Mouse (Mus musculus): ENCODE measurements at regions not wholly inside any gene's neighbourhood (a gene's known extent, or its start where the extent isn't known, plus 50 kb on each side); places are given as distances from the start of the nearest gene placed in this dataset.

GRCm38 (mm10) chr6:11647651-11648050 is 259.6 kb downstream of the Ndufa4 start:
- no peak for DNase-seq

GRCm38 (mm10) chr6:11613331-11613730 is 294.0 kb downstream of the Ndufa4 start:
- DNase-seq = no peak

GRCm38 (mm10) chr6:11608214-11608613 is 299.1 kb downstream of the Ndufa4 start:
- DNase-seq = no peak

GRCm38 (mm10) chr6:11607696-11608095 is 299.6 kb downstream of the Ndufa4 start:
- no peak for DNase-seq

- no peak for DNase-seq
These were observed 301.2 kb downstream of the Ndufa4 start for GRCm38 (mm10) chr6:11606055-11606454.

- no peak for DNase-seq
These were observed 301.8 kb downstream of the Ndufa4 start for GRCm38 (mm10) chr6:11605526-11605925.

GRCm38 (mm10) chr6:11594936-11595335 is 312.4 kb downstream of the Ndufa4 start:
- DNase-seq = peak; percentile 26

- no peak for DNase-seq
These were observed 313.6 kb downstream of the Ndufa4 start for GRCm38 (mm10) chr6:11593583-11594271.

- no peak for DNase-seq
These were observed 331.2 kb downstream of the Ndufa4 start for GRCm38 (mm10) chr6:11576091-11576490.

GRCm38 (mm10) chr6:11565246-11565645 is 342.1 kb downstream of the Ndufa4 start:
- no peak for DNase-seq

- no peak for DNase-seq
These were observed 356.8 kb downstream of the Ndufa4 start for GRCm38 (mm10) chr6:11550473-11550872.

- DNase-seq = no peak
These were observed 360.0 kb downstream of the Ndufa4 start for GRCm38 (mm10) chr6:11547318-11547717.

- DNase-seq = no peak
These were observed 372.1 kb downstream of the Ndufa4 start for GRCm38 (mm10) chr6:11534930-11535880.

- no peak for DNase-seq
These were observed 404.2 kb downstream of the Ndufa4 start for GRCm38 (mm10) chr6:11503136-11503535.

GRCm38 (mm10) chr6:11494427-11494826 is 412.9 kb downstream of the Ndufa4 start:
- no peak for DNase-seq

- DNase-seq = no peak
These were observed 430.3 kb downstream of the Ndufa4 start for GRCm38 (mm10) chr6:11476950-11477349.

All from right cerebral cortex, postnatal 14 days (tissue).